Mouse (Mus musculus): Measurements from ENCODE around the gene Fam184a. TPM values are rescaled to one million over a fixed set of nuclear protein-coding genes. Genes with fewer than 3 reads are reported as not detected.
A peak's percentile ranks its signal among the peaks of the same experiment; 100 is the strongest.
"Not testable (repeated sequence)": the region's sequence is repeated elsewhere in the genome, so short reads cannot be mapped to it uniquely, and the experiment has no call there.

Gene Fam184a
- polyA plus RNA-seq, 1 experiment from 2014 or later = 5.5 TPM

DNA sequence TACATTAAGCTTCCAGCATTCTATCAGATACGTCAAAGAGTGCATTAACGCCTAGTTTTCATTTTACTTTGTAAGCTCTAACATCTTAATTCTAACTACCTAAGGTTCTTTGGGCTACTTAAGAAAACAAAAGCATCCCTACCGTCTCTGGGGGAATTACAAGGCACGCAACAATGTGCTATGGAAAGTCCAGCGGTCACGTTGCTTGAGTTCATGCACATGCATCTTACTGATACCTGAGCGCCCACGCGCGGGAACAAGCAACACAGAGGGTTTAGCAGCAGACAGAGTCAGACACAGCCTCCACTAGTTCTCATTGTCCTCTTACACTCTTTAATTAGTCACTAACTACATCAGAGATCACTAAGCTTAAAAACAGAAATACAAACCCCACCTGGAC is 116.8 kb downstream of the Fam184a start:
- H3K4me3 ChIP-seq (replicated peaks) = no peak overlapping the region
- no peak overlapping the region for H3K27ac ChIP-seq (replicated peaks)
- ATAC-seq (ENCODE audit: insufficient number of reproducible peaks, low FRiP score, low TSS enrichment, low read depth) = no peak
- H3K27me3 ChIP-seq = no peaks in the 10 kb centered on the region
- no peaks in the 10 kb centered on the region for H3K9me3 ChIP-seq (replicated peaks)
- 80% methylated on average over 10 of the region's 10 CpGs for WGBS
- H3K9ac ChIP-seq = no peak overlapping the region
- H3K36me3 ChIP-seq = no peaks in the 10 kb centered on the region
- no peak overlapping the region for H3K4me2 ChIP-seq (replicated peaks)
- no peaks in the 10 kb centered on the region for H3K4me1 ChIP-seq

DNA sequence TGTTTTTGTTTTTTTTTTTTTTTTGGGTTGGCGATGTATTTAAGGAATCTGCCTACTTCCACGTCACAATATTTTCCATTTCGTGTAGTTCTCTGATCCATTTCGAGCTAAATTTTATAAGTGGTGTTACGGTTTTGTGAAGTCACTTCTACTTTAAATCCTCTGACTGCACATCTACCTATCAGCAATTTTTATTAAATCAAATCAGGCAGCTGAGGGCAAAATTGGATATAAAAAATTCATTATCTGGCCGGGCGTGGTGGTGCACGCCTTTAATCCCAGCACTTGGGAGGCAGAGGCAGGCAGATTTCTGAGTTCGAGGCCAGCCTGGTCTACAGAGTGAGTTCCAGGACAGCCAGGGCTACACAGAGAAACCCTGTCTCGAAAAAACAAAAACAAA is 120.6 kb downstream of the Fam184a start, which contains the start of gene Mcm9:
Mcm9 (minus strand) TSS at position 101 of the 400 bp plus-strand sequence.
- not testable (repeated sequence) for ATAC-seq (ENCODE audit: insufficient number of reproducible peaks, low FRiP score, low TSS enrichment, low read depth); H3K9me3 ChIP-seq (replicated peaks); H3K4me1 ChIP-seq; H3K27me3 ChIP-seq; H3K36me3 ChIP-seq
- peak within 1 kb of the TSS; percentile 96 for H3K27ac ChIP-seq (replicated peaks)
- peak within 1 kb of the TSS; percentile 80 for H3K4me3 ChIP-seq (replicated peaks)
- H3K9ac ChIP-seq = peak within 1 kb of the TSS; percentile 77
- H3K4me2 ChIP-seq (replicated peaks) = peak within 1 kb of the TSS; percentile 52
- WGBS = 55% methylated on average over 10 of the region's 10 CpGs

DNA sequence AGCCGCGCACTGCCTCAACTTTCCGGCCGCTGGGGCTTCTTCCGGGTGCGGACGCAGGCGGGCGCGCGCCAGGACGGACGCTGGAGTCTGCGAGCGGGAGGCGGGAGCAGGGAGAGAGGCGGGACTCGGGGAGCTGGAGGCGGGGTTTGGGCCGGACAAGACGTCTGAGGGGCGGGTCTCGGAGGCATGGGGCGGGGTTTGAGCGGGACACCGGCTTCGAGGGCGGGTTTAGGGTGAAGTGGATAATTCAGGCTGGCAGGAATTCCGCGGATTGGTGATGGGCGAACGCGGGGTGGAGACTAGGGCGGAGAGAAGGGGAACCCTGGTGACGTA is 121.0 kb downstream of the Fam184a start:
- peak overlapping the region; percentile 96 for H3K27ac ChIP-seq (replicated peaks)
- peaks cover 5% of the 10 kb centered on the region; the same call in 1 of the 2 replicates for H3K4me1 ChIP-seq
- under 1% methylated on average over 35 of the region's 35 CpGs for WGBS

DNA sequence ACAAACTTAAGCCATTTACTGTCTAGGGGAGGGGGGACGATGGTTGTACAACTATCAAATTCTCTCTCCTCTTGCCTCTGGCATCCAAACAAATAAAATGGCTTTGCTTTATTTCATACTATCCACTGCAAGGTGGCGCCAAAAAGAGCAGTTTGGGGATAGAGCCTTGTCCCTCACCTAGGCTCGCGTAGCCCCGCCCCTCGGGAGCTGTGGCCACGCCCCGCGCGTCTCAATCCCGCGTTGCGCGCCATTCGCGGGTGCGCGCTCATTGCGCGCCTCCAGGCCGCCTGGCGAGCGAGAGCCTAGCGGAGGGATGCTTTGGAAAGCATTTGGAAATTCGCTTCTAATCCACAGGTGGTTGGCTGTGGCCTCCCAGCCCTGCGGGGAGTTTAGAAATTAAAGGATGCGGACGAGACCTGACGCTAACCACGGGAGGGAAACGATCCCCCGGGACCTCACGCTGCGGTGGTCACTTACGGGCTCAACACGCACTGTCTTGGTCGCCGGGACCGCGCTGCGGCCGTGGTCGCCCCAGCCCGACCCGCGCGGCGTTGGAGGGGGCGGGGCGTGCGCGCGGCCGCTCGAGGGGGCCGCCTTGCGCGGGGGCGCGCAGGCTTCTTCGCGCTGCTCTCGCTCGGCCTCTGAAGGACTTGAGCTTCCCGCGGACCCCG is 121.5 kb downstream of the Fam184a start:
- peaks cover 5% of the 10 kb centered on the region; the same call in 1 of the 2 replicates for H3K4me1 ChIP-seq
- peak overlapping the region; percentile 52 for H3K4me2 ChIP-seq (replicated peaks)
- no peaks in the 10 kb centered on the region for H3K9me3 ChIP-seq (replicated peaks)
- ATAC-seq (ENCODE audit: insufficient number of reproducible peaks, low FRiP score, low TSS enrichment, low read depth) = peak; percentile 79
- under 1% methylated on average over 66 of the region's 67 CpGs for WGBS
- no peaks in the 10 kb centered on the region for H3K36me3 ChIP-seq
- H3K9ac ChIP-seq = peak overlapping the region; percentile 77
- H3K27ac ChIP-seq (replicated peaks) = peak overlapping the region; percentile 96
- H3K27me3 ChIP-seq = no peaks in the 10 kb centered on the region
- peak overlapping the region; percentile 80 for H3K4me3 ChIP-seq (replicated peaks)

More for the DNA sequence above, 121.0 kb downstream of the Fam184a start:
- no peaks in the 10 kb centered on the region for H3K27me3 ChIP-seq
- peak; percentile 97 for ATAC-seq (ENCODE audit: insufficient number of reproducible peaks, low FRiP score, low TSS enrichment, low read depth)
- H3K4me2 ChIP-seq (replicated peaks) = peak overlapping the region; percentile 52
- peak overlapping the region; percentile 77 for H3K9ac ChIP-seq
- no peaks in the 10 kb centered on the region for H3K36me3 ChIP-seq
- H3K4me3 ChIP-seq (replicated peaks) = peak overlapping the region; percentile 80
- H3K9me3 ChIP-seq (replicated peaks) = no peaks in the 10 kb centered on the region

DNA sequence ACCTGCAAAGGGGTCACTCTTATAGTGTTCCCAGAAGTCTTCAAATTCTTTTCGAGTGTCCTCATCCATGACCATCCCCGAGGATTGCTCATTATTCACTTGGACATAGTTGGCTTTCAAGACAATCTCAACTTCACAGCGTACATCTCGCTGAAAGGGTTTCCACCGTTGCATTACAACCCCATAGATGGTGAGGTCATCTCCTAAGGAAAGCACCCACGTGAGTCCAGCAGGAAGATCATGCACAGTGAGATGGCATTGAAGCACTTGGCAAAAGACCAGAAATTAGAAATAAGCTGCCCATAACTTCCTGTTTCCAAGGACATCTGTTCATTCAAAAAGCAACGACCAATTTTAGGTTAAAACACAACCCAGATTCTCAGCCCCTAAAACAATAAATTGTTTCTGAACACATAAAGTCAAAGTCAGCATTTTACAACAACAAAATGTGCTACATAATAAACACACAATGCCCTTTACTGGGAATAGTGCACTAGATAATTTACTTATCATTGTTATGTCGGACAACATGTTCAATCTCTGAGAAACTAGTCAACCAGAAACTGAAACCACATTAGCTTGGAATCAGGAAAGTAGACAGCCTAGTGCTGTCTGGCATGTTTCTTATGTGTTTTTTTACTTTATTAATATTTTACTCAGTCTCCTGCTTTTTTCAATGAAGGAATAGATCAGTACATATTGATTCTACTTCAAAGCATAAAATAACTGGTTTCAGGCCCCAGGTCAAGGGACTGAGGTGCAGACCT is 134.9 kb downstream of the Fam184a start:
- Histone ChIP-seq H3K27me3 (no peaks in the 10 kb centered on the region), H3K27ac (replicated peaks) (no peak overlapping the region), H3K4me1 (no peaks in the 10 kb centered on the region), H3K4me2 (replicated peaks) (no peak overlapping the region), H3K4me3 (replicated peaks) (no peak overlapping the region), H3K9me3 (replicated peaks) (no peaks in the 10 kb centered on the region), H3K9ac (no peak overlapping the region), H3K36me3 (peaks cover 37% of the 10 kb centered on the region)
- no peak for ATAC-seq (ENCODE audit: insufficient number of reproducible peaks, low FRiP score, low TSS enrichment, low read depth)
- 83% methylated on average over 8 of the region's 8 CpGs for WGBS

DNA sequence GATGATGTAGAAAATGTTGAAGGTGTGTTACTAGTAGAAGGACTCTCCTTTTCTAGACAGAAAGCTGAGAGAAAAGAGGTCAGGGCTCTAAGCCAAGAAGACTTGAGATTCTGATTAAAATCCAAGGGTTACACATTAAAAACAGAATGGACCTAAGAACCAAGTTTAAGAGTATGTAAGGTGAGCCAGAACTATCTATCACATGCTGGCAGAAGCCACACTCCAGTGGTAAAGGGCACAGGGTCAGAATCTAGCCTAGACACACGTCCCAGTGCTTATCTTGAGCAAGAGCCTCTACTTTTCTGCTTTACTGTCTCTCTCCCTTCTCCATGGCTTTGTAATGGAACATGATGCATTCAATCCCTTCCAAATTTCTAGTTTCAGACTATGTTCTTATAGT is 137.0 kb downstream of the Fam184a start:
- Histone ChIP-seq H3K36me3 (peaks cover 44% of the 10 kb centered on the region), H3K9me3 (replicated peaks) (no peaks in the 10 kb centered on the region), H3K4me3 (replicated peaks) (no peak overlapping the region), H3K4me1 (no peaks in the 10 kb centered on the region), H3K27me3 (no peaks in the 10 kb centered on the region), H3K4me2 (replicated peaks) (no peak overlapping the region), H3K9ac (no peak overlapping the region), H3K27ac (replicated peaks) (no peak overlapping the region)
- whole genome bisulfite sequencing = 90% methylated on average over 1 of the region's 1 CpGs
- ATAC-seq (ENCODE audit: insufficient number of reproducible peaks, low FRiP score, low TSS enrichment, low read depth) = no peak

DNA sequence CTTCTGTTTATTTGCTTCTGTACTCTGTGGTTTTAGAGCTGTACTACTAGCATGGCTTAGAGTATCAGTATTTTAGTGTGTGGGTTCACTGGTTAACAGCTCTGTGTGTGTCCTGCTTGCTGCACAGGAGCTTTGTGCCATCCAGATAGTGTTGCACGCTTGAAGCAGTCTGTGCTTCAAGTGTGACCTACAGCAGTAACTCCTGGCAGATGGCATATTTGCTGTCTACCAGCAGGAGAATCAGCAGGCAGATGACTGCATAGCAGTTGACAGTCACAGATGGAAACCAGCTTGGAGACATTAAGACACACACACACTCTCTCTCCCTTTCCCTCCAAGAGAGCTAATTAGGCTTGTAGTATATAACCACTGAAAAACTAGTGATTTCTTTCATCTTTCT is 138.8 kb downstream of the Fam184a start:
- H3K9me3 ChIP-seq (replicated peaks) = no peaks in the 10 kb centered on the region
- H3K27ac ChIP-seq (replicated peaks) = no peak overlapping the region
- no peak overlapping the region for H3K4me3 ChIP-seq (replicated peaks)
- H3K4me1 ChIP-seq = no peaks in the 10 kb centered on the region
- peaks cover 56% of the 10 kb centered on the region for H3K36me3 ChIP-seq
- H3K4me2 ChIP-seq (replicated peaks) = no peak overlapping the region
- ATAC-seq (ENCODE audit: insufficient number of reproducible peaks, low FRiP score, low TSS enrichment, low read depth) = no peak
- H3K9ac ChIP-seq = no peak overlapping the region
- WGBS = 63% methylated on average over 1 of the region's 1 CpGs
- H3K27me3 ChIP-seq = no peaks in the 10 kb centered on the region

DNA sequence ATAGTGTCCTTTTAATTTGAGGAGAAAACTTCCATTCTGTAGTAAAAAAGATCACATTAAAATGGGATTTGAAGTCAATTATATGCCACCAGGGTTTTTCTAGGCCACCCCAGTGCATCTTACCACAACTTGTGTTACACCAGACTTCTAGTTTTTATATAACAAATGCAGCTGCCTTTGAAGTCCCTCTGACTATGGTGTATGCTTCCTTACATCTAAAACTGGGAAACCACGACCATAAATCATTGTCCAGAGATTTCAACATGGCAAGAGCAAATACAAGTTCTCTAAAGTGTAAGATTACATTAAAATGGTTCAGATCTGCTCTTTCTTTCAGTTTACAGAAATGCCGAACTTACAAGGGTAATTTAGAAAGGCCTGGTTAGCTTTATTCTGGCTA is 142.6 kb downstream of the Fam184a start:
- no peak overlapping the region for H3K27ac ChIP-seq (replicated peaks)
- H3K36me3 ChIP-seq = peaks cover 55% of the 10 kb centered on the region
- WGBS = 61% methylated on average over 2 of the region's 2 CpGs

DNA sequence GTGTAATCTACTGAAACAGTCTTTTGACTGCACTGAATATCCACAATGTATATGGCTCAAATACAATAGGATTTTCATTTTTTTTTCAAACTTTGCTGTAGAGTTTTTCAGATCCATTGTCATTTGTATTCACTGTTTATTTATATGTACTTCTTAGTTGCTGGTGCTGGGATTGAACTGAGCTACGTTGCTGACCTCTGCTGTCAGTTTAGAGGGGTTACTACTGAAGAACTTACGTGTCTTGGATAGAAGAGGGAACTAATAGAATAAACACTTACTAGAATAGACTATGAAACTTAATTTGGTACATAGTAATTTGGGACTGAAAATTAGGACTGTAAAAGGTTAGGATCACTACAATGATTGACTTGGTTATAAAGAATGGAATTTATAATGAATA is 145.6 kb downstream of the Fam184a start:
- 64% methylated on average over 2 of the region's 2 CpGs for WGBS
- peaks cover 47% of the 10 kb centered on the region for H3K36me3 ChIP-seq
- H3K9ac ChIP-seq = no peak overlapping the region

More for the DNA sequence above, 142.6 kb downstream of the Fam184a start:
- Histone ChIP-seq H3K9ac (no peak overlapping the region), H3K27me3 (no peaks in the 10 kb centered on the region), H3K4me3 (replicated peaks) (no peak overlapping the region), H3K9me3 (replicated peaks) (no peaks in the 10 kb centered on the region), H3K4me2 (replicated peaks) (no peak overlapping the region), H3K4me1 (no peaks in the 10 kb centered on the region)
- no peak for ATAC-seq (ENCODE audit: insufficient number of reproducible peaks, low FRiP score, low TSS enrichment, low read depth)

DNA sequence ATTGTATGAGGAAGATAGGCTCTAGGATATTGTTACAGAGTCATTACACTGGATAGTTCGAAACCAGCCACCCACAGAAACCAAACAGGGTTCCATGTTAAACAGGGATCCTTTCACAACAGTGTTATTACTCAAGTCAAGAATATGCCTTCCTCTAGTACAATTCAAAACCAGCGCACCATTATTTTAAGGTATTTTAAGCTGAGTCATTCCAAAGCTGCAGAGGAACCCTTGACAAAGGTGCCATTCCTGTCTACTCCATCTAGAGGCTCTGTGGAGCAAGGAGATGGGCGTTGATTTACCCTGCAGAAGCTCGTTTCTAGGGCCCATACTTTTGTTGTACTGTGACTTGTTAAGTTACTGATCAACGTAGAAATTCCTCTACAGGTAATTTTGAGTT is 152.1 kb downstream of the Fam184a start:
- H3K4me1 ChIP-seq = peaks cover 13% of the 10 kb centered on the region
- H3K9me3 ChIP-seq (replicated peaks) = no peaks in the 10 kb centered on the region
- peak overlapping the region; percentile 19; the same call in 1 of the 2 replicates for H3K4me3 ChIP-seq (replicated peaks)
- H3K27me3 ChIP-seq = no peaks in the 10 kb centered on the region
- H3K9ac ChIP-seq = no peak overlapping the region
- no peak for ATAC-seq (ENCODE audit: insufficient number of reproducible peaks, low FRiP score, low TSS enrichment, low read depth)
- peak overlapping the region; percentile 28 for H3K4me2 ChIP-seq (replicated peaks)
- no peak overlapping the region for H3K27ac ChIP-seq (replicated peaks)
- peaks cover 3% of the 10 kb centered on the region; the same call in 1 of the 2 replicates for H3K36me3 ChIP-seq
- 50% methylated on average over 5 of the region's 5 CpGs for WGBS

More for the DNA sequence above, 145.6 kb downstream of the Fam184a start:
- no peak overlapping the region for H3K4me3 ChIP-seq (replicated peaks)
- ATAC-seq (ENCODE audit: insufficient number of reproducible peaks, low FRiP score, low TSS enrichment, low read depth) = no peak
- no peaks in the 10 kb centered on the region for H3K9me3 ChIP-seq (replicated peaks)
- no peak overlapping the region for H3K27ac ChIP-seq (replicated peaks)
- no peaks in the 10 kb centered on the region for H3K4me1 ChIP-seq
- H3K4me2 ChIP-seq (replicated peaks) = no peak overlapping the region
- H3K27me3 ChIP-seq = no peaks in the 10 kb centered on the region

DNA sequence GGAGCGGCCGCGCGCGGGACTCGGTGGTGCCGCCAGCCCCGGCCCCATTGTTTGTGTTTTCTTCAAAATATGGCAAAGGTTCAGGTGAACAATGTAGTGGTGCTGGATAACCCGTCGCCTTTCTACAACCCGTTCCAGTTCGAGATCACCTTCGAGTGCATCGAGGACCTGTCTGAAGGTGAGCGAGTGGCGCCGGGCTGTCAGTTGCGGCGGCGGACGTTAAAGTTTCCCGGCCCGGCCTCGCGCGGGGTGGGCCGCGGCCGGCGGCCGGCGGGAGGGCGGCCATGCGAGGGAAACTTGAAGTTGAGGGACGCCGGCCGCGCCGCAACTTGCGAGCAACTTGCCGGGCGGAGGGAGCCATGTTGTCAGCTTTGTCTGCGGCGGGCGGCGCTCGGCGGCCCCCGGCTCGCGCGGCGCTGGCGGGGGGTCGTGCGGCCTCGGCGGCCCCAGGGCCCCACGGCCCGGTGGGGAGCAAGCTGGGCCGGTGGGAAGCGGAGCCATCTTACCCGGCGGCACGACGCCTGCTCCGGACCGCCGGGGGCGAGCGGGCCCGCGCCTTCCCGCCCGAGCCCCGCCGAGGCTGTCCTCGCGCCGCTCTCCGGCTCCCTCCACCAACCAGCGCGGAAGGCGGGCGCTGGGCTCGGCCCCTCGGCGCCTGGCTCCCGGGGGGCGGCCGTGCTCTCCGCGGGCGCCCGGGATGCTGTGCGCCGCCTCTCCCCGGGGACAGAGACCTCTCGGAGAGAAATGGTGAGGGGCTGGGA is 153.6 kb downstream of the Fam184a start:
- Histone ChIP-seq H3K27ac (replicated peaks) (peak overlapping the region; percentile 99), H3K9me3 (replicated peaks) (no peaks in the 10 kb centered on the region), H3K4me2 (replicated peaks) (peak overlapping the region; percentile 69), H3K36me3 (no peaks in the 10 kb centered on the region), H3K4me1 (peaks cover 13% of the 10 kb centered on the region), H3K4me3 (replicated peaks) (peak overlapping the region; percentile 88), H3K27me3 (no peaks in the 10 kb centered on the region), H3K9ac (peak overlapping the region; percentile 90)
- WGBS = under 1% methylated on average over 99 of the region's 99 CpGs
- ATAC-seq (ENCODE audit: insufficient number of reproducible peaks, low FRiP score, low TSS enrichment, low read depth) = peak; percentile 11; the same call in 1 of the 2 replicates
